Mouse (Mus musculus): ENCODE measurements around the gene Copz1. TPM values are rescaled to one million over a fixed set of nuclear protein-coding genes. Genes with fewer than 3 reads are reported as not detected.

Gene Copz1
- 100 to 1,000 TPM; 150 to 183 TPM for polyA plus RNA-seq (2017; shearing (Covaris generic))

DNA sequence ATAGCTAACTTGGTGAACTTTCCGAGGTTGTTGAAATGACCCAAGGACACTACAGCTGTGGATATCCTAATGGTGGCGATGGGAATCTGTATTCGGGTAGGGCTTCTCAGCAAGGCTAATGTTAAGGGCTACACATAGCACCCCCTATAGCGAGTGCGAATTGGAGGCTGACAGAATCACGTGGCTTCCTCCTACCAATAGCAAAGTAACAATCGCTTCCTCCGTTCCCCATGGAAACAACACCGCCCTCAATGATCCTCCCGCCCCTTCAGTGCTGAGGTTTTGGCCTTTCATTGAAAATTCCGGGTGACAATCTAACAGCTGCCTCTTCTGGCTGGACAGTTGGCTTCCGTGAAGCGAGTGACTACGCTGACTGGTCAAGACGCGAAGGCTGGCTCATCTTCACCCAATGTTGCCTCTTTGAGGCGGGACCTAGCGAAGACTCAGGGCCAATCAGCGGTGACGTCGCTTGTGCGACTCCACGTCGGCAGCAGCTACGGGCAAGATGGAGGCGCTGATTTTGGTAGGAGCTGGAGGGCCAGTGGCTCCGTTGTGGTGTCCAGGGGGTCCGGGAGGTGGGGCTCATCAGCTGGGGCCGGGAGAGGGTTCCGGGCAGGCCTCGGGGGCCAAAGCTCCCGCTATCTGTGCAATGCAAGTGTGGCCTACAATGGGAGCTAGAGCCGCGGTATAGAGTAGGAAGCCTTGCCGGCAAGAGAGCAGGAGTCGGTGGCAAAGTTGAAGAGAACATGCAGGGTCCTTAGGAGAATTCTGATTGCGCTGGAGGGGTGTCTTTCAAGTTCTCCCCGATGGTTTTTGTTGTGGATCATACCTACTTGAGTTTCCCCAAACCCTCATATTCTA, at the start of gene Copz1:
Gene Copz1, plus strand, starts transcription at position 296 of the 861 bp plus-strand sequence.

DNA sequence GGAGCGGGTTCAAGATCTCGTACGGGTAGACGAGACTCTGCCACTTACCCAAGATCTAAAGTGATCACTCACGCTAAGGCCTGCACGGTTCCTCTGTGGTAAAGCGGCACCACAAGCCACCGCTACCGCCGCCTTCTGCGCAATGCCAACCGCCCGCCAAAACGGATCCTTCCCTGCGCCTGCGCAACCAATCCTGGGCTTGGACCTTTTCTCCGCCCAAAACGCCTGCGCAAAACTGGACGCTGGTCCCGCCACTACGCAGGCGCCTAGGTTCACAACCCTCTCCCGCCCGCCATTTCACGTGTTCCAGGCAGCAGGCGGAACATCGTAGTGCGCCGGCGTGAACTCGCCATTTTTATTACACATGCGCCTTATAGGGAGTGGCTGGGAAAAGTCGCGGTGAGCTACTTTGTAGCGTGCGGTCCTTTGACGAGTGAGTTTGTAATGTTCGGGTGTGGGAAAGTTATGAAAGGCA, 32.8 kb upstream of the Copz1 start, which contains the start of gene Cbx5:
Gene Cbx5, minus strand, starts transcription at position 132 of the 475 bp plus-strand sequence.

DNA sequence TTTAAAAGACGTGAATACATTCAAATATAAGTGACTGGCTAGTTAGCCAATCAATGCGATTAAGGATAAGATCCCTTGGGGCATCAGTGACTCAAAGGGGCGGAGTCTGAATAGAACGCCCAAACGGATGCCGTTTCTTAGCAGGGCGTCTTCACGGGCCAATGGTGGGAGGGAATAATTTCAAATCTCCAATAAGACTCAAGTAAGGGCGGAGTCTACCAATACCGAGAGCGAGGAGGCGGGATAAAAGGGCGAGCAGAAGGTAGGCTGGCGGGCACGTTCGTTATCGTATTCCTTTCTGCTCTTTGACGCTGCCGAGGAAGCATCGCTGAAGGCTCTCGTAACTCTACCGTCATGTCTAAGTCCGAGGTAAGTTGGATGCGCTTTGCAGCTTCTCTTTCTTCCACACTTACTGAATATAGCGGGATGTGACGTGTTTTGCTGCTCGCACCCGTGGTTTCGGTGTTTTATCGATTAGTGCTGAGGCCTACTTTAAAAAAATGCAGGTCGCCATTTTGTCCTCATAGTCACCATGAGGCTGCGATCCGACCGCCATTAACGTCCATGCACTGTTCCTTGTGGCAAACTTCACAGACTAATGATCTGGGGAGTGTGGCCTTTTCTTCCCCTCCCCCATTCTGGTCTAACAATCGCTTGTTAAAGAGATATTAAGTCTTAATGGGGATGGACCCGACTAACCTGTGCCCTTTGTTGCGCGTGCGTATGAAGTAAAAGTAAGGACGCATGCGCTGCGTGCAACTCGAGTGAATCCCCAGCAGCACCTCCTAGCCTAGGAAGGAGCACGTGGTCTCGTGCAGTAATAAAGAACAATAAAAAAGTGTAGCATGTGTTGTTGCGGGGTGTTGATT, 32.1 kb upstream of the Copz1 start, which contains the start of gene Hnrnpa1:
Gene Hnrnpa1, plus strand, starts transcription at position 273 of the 869 bp plus-strand sequence.

DNA sequence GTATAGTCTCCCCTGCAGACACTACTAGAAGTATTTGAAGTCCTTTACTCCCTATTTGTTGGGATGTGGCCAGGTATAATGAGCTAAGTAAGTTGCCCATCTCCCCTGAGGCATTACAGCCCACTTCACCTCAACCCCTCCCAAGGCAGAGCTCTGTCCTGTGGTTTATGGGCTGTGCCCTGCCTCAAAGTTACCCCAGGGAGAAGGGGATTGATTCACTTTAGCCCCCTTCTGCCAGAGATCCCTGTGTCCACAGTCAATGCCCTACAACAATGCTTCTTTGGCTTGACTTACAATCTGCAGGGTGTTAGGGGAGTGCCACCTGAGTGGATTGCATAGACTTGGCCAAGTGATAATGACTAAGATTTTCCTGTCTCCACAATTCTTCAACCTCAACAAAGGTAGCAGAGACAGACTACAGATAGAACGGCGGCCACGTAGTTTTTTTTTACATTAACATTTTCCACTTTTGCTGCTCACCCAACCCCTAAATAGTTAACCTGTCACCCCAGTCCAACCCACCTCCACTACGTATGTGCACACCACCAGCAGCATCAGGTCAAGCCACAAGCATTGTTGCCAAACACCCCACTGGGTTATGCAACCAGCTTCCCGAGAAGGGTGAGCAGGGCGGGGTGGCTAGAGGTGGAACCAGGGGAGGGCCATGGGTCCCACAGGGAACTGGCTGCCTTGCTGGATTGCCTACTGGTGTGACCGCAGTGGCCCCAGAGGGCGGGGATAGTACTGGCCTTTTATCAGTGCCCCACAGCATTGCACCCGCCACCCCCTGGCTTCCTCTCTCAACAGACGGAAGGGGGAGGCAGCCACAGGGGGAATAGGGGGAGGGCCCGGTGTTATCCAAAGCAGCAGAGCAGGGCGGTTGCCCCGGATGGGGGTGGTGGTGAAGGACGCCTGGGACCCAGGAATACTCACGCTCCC, 14.5 kb upstream of the Copz1 start, which contains the start of gene Nfe2:
Gene Nfe2, minus strand, starts transcription at position 614 of the 939 bp plus-strand sequence.

DNA sequence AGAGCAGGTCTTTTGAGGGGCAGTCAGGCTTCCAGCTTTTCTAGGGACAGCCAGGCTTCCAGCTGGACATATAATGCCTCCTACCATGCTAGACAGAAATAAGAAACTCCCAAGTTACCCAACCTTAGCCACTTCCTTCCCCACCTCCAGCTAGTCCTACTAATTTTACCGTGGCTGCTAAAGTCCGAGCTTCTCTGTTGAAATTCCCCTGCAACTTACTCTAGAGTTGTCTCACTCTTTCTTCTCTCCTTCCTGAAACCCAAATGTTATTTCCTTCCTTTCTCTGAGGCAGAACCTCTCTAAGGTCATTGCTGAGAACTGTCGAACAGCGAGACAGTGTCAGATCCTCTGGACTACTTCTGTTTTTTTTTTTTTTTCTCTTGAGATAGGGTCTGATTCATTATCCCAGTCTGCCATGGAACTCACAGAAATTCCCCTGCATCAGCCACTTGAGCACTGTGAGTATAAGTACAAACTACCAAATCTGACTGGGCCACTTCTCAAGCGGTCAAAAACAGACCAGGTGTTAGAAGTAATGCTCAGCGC, 37.9 kb downstream of the Copz1 start, which contains the start of gene Gpr84:
Gene Gpr84, minus strand, starts transcription at position 248 of the 546 bp plus-strand sequence.

DNA sequence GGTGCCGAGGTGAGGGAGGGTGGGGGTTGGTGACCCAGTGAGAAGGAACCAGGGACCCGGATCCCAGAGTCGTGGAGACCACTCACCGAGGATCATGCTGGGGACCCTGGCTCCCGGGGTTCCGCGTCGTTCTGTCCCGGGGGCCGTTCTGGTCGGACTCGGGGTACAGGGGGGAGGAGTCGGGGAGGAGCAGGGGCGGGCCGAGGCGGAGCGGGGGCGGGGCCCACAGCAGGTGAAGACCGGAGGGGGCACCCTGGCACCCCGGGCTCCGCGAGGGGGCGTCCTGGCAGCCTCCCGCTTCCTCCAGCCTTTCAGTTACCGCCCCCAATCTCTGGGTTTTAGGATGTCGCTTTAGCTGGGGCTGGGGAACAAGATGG, 67.4 kb downstream of the Copz1 start, which contains the start of gene Zfp385a:
Gene Zfp385a, minus strand, starts transcription at position 133 of the 377 bp plus-strand sequence.

Other genes starting within 250 kb of the Copz1 start
- gene Smug1, start 105.6 kb upstream of the Copz1 start, polyA plus RNA-seq (2017; shearing (Covaris generic)) = 10 to 100 TPM in 1 of 2 experiments, 1 to 10 TPM in 1; 8.5 to 10.6 TPM
- gene Cbx5, start 32.9 kb upstream of the Copz1 start, polyA plus RNA-seq (2017; shearing (Covaris generic)) = 10 to 100 TPM; 14.4 to 14.5 TPM
- gene Hnrnpa1, start 32.3 kb upstream of the Copz1 start, polyA plus RNA-seq (2017; shearing (Covaris generic)) = 100 to 1,000 TPM; 122 to 140 TPM
- 1 to 10 TPM; 1.2 to 1.9 TPM for gene Nfe2, start 14.3 kb upstream of the Copz1 start, polyA plus RNA-seq (2017; shearing (Covaris generic))
- gene Gpr84, start 37.9 kb downstream of the Copz1 start, polyA plus RNA-seq (2017; shearing (Covaris generic)) = not detected
- under 1 TPM in 1 of 2 experiments, not detected in 1; 0.45 TPM for gene Zfp385a, start 67.4 kb downstream of the Copz1 start, polyA plus RNA-seq (2017; shearing (Covaris generic))
- 1 to 10 TPM; 4.4 to 6.0 TPM for gene Itga5, start 94.0 kb downstream of the Copz1 start, polyA plus RNA-seq (2017; shearing (Covaris generic))
- gene Gtsf1, start 157.8 kb downstream of the Copz1 start, polyA plus RNA-seq (2017; shearing (Covaris generic)) = not detected
- not detected for gene Gtsf2, start 175.8 kb downstream of the Copz1 start, polyA plus RNA-seq (2017; shearing (Covaris generic))
- 100 to 1,000 TPM; 130 to 134 TPM for gene Nckap1l, start 181.1 kb downstream of the Copz1 start, polyA plus RNA-seq (2017; shearing (Covaris generic))
- 1 to 10 TPM; 6.6 to 7.0 TPM for gene Pde1b, start 230.3 kb downstream of the Copz1 start, polyA plus RNA-seq (2017; shearing (Covaris generic))

Measured in inflammation-experienced regulatory T-cells (primary cell).